Mouse (Mus musculus): Measurements from ENCODE around the gene Mdm2. TPM values are rescaled to one million over a fixed set of nuclear protein-coding genes. Genes with fewer than 3 reads are reported as not detected.
A peak's percentile ranks its signal among the peaks of the same experiment; 100 is the strongest.
"Not testable (repeated sequence)": the region's sequence is repeated elsewhere in the genome, so short reads cannot be mapped to it uniquely, and the experiment has no call there.

The Mdm2 gene
- polyA plus RNA-seq, 1 experiment from 2014 or later: 38.2 TPM

DNA sequence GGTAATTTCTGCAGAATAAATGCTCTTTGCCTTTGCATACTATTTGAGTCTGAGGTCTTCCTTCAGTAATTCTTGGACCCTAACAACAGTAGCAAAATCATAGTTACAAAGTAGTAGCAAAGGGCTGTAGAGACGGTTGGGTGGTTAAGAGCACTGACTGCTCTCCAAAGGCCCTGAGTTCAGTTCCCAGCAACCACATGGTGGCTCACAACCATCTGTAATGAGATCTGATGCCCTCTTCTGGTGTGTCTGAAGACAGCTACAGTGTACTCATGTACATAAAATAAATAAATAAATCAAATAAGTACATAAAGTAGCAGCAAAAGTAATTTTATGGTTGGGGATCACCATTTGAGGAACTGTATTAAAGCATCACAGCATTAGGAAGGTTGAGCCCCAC lies 5.1 kb upstream of the Mdm2 start:
- not testable (repeated sequence) for H3K4me3 ChIP-seq (replicated peaks); H3K27ac ChIP-seq; H3K36me3 ChIP-seq; H3K9ac ChIP-seq; H3K9me3 ChIP-seq; H3K27me3 ChIP-seq (replicated peaks); ATAC-seq (ENCODE audit: insufficient read depth, low FRiP score, low read depth); H3K4me2 ChIP-seq; H3K4me1 ChIP-seq
- 98% methylated on average over 1 of the region's 1 CpGs for WGBS

DNA sequence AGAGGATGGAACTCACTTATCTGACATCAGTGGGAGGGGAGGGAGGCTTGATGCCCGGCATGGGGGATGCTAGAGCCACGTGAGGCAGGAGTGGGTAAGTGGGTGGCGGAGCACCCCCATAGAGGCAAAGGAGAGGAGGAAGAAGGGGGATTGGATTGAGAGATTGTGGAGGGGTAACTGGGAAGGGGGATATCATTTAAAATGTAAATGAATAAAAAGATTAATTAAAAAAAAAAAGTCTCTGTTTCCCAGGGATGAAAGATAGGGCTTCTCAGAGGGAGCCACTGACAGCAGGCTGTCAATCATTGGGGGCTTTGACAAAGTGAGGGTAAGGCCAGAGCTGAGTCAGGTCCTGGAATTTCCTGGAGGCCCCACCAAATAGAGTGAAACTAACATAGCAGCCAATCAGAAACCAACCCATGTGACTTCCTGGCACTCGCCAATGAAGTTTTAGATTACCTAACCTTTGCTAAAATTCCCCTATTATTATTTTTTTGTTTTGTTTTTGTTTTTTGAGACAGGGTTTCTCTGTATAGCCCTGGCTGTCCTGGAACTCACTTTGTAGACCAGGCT lies 4.5 kb upstream of the Mdm2 start:
- no peaks in the 10 kb centered on the region for H3K36me3 ChIP-seq
- no peaks in the 10 kb centered on the region for H3K27me3 ChIP-seq (replicated peaks)
- no peak overlapping the region for H3K4me2 ChIP-seq
- no peak overlapping the region for H3K27ac ChIP-seq
- no peak overlapping the region for H3K9ac ChIP-seq
- 73% methylated on average over 4 of the region's 4 CpGs for WGBS
- no peak overlapping the region for H3K4me3 ChIP-seq (replicated peaks)
- no peak for ATAC-seq (ENCODE audit: insufficient read depth, low FRiP score, low read depth)
- H3K9me3 ChIP-seq: no peaks in the 10 kb centered on the region
- peaks cover 10% of the 10 kb centered on the region; the same call in 1 of the 2 replicates for H3K4me1 ChIP-seq

DNA sequence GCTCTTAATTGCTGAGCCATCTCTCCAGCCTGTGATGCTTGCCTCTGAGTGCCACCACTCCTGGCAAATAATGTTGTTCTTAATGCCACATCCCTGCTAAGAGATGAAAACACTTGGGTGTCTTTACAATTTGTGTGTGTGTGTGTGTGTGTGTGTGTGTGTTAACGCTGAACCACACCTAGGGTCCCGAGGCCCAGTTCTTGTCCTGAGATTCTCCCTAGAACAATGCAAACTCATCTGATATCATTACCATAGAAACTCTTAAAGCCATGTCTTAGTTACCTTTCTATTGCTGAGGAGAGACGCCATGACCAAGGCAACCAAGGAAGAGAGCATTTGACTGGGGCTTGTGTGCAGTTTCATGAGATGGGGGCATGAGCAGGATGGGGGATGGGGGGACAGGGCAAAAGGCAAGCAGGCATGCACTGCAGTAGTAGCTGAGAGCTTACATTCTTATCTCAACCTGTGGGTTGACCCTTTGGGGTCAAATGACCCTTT lies 3.5 kb upstream of the Mdm2 start:
- no peak overlapping the region for H3K4me3 ChIP-seq (replicated peaks)
- ATAC-seq (ENCODE audit: insufficient read depth, low FRiP score, low read depth): no peak
- no peak overlapping the region for H3K9ac ChIP-seq
- H3K27me3 ChIP-seq (replicated peaks): no peaks in the 10 kb centered on the region
- H3K9me3 ChIP-seq: no peaks in the 10 kb centered on the region
- no peaks in the 10 kb centered on the region for H3K36me3 ChIP-seq
- 84% methylated on average over 3 of the region's 3 CpGs for WGBS
- H3K4me2 ChIP-seq: no peak overlapping the region
- peaks cover 14% of the 10 kb centered on the region; the same call in 1 of the 2 replicates for H3K4me1 ChIP-seq
- no peak overlapping the region for H3K27ac ChIP-seq

DNA sequence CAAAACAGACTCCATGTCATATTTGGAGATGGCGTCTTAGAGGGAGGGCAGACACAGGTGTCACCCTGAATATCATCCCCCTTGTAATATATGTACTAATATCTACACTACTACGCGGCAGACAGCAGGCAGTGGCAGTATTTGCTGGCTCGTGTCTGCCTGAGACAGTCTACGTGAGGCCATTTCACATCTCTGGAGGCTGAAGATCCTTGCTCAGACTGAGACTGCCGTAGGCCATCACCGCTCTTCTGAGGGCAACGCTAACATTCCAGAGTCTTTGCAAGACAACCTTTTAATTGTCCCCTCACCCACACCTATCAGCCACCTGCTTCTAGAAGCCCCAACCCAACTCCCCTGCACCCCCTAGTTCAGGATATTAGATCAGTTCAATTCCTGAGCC lies 2.9 kb upstream of the Mdm2 start:
- H3K4me3 ChIP-seq (replicated peaks): no peak overlapping the region
- H3K9ac ChIP-seq: no peak overlapping the region
- H3K27me3 ChIP-seq (replicated peaks): no peaks in the 10 kb centered on the region
- peaks cover 14% of the 10 kb centered on the region; the same call in 1 of the 2 replicates for H3K4me1 ChIP-seq
- no peak overlapping the region for H3K27ac ChIP-seq
- no peak for ATAC-seq (ENCODE audit: insufficient read depth, low FRiP score, low read depth)
- H3K9me3 ChIP-seq: no peaks in the 10 kb centered on the region
- H3K4me2 ChIP-seq: no peak overlapping the region
- no peaks in the 10 kb centered on the region for H3K36me3 ChIP-seq
- 92% methylated on average over 8 of the region's 8 CpGs for WGBS

DNA sequence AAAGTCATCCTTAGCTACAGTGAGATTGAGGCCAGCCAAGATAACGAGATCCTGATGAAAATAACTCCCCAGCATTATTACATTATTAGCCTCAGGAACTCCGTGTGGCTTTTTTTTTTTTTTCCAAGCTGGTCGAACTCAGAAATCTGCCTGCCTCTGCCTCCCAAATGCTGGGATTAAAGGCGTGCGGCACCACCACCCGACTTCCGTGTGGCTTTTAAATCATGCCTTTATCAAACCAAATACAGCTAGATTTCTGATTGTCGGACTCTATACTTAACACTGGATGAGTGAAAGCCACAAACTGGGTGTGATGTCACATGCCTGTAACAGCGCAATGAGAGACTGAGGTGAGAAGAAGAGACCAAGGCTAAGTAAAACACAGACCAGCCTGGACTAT lies 2.3 kb upstream of the Mdm2 start:
- Histone ChIP-seq H3K27ac (no peak overlapping the region), H3K36me3 (no peaks in the 10 kb centered on the region), H3K4me1 (peaks cover 14% of the 10 kb centered on the region; the same call in 1 of the 2 replicates), H3K4me3 (replicated peaks) (no peak overlapping the region), H3K4me2 (no peak overlapping the region), H3K9ac (no peak overlapping the region), H3K27me3 (replicated peaks) (no peaks in the 10 kb centered on the region), H3K9me3 (no peaks in the 10 kb centered on the region)
- WGBS: 90% methylated on average over 9 of the region's 9 CpGs
- no peak for ATAC-seq (ENCODE audit: insufficient read depth, low FRiP score, low read depth)

GRCm38 (mm10) chr10:117712191-117712754 lies 1.7 kb upstream of the Mdm2 start:
- Histone ChIP-seq H3K27ac (no peak overlapping the region), H3K9ac (no peak overlapping the region), H3K9me3 (no peaks in the 10 kb centered on the region), H3K4me1 (peaks cover 11% of the 10 kb centered on the region; the same call in 1 of the 2 replicates), H3K36me3 (no peaks in the 10 kb centered on the region), H3K27me3 (replicated peaks) (no peaks in the 10 kb centered on the region), H3K4me3 (replicated peaks) (no peak overlapping the region), H3K4me2 (no peak overlapping the region)
- no peak for ATAC-seq (ENCODE audit: insufficient read depth, low FRiP score, low read depth)
- WGBS: 88% methylated on average over 9 of the region's 9 CpGs

- Histone ChIP-seq H3K9me3 (no peaks in the 10 kb centered on the region), H3K4me3 (replicated peaks) (peak overlapping the region; percentile 99; the same call in 1 of the 2 replicates), H3K4me2 (peak overlapping the region; percentile 68), H3K9ac (no peak overlapping the region; the same call in 1 of the 2 replicates), H3K27me3 (replicated peaks) (no peaks in the 10 kb centered on the region), H3K27ac (peak overlapping the region; percentile 59; the same call in 1 of the 2 replicates), H3K4me1 (peaks cover 10% of the 10 kb centered on the region; the same call in 1 of the 2 replicates), H3K36me3 (peaks cover 6% of the 10 kb centered on the region)
- ATAC-seq (ENCODE audit: insufficient read depth, low FRiP score, low read depth): no peak
- WGBS: 59% methylated on average over 5 of the region's 5 CpGs
Measured at GRCm38 (mm10) chr10:117711408-117711807, 850 bp upstream of the Mdm2 start.

- H3K4me2 ChIP-seq: peak overlapping the region; percentile 68
- H3K9me3 ChIP-seq: no peaks in the 10 kb centered on the region
- ATAC-seq (ENCODE audit: insufficient read depth, low FRiP score, low read depth): peak; percentile 76
- peak overlapping the region; percentile 99 for H3K27ac ChIP-seq
- peaks cover 12% of the 10 kb centered on the region for H3K36me3 ChIP-seq
- H3K9ac ChIP-seq: peak overlapping the region; percentile 99
- WGBS: under 1% methylated on average over 61 of the region's 71 CpGs
- no peaks in the 10 kb centered on the region for H3K27me3 ChIP-seq (replicated peaks)
- peak overlapping the region; percentile 99 for H3K4me3 ChIP-seq (replicated peaks)
- H3K4me1 ChIP-seq: peaks cover 10% of the 10 kb centered on the region; the same call in 1 of the 2 replicates
Measured at GRCm38 (mm10) chr10:117709930-117710603, 491 bp downstream of the Mdm2 start.

- ATAC-seq (ENCODE audit: insufficient read depth, low FRiP score, low read depth): no peak
- Histone ChIP-seq H3K36me3 (peaks cover 17% of the 10 kb centered on the region), H3K27me3 (replicated peaks) (no peaks in the 10 kb centered on the region), H3K4me1 (peaks cover 10% of the 10 kb centered on the region; the same call in 1 of the 2 replicates), H3K4me2 (peak overlapping the region; percentile 68), H3K4me3 (replicated peaks) (peak overlapping the region; percentile 99), H3K27ac (peak overlapping the region; percentile 99; the same call in 1 of the 2 replicates), H3K9ac (peak overlapping the region; percentile 99), H3K9me3 (no peaks in the 10 kb centered on the region)
- 36% methylated on average over 12 of the region's 12 CpGs for WGBS
Measured at GRCm38 (mm10) chr10:117709326-117709830, 1.2 kb downstream of the Mdm2 start.

DNA sequence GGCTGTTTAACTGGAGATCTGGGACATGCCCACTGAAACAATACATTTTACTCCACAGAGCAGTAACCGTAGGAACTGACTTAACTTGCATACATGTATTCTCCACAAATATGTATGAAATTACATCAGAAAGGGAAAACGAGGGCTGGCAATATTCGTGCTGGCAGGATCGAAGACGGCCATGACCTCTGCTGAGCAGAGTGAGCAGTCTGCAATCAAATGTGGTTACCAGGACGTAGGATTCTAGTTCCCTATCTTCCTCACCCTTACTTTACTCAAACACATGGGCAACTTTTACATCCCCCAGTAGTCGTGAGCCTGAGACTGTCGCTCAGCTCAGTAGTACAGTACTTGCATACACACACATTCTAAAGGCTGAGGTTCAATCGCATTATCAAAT lies 1.7 kb downstream of the Mdm2 start:
- Histone ChIP-seq H3K36me3 (peaks cover 19% of the 10 kb centered on the region), H3K9ac (no peak overlapping the region), H3K4me1 (peaks cover 10% of the 10 kb centered on the region; the same call in 1 of the 2 replicates), H3K27ac (no peak overlapping the region), H3K4me2 (peak overlapping the region; percentile 68), H3K4me3 (replicated peaks) (peak overlapping the region; percentile 99), H3K27me3 (replicated peaks) (no peaks in the 10 kb centered on the region), H3K9me3 (no peaks in the 10 kb centered on the region)
- 71% methylated on average over 9 of the region's 9 CpGs for WGBS
- no peak for ATAC-seq (ENCODE audit: insufficient read depth, low FRiP score, low read depth)

GRCm38 (mm10) chr10:117708376-117708775 lies 2.2 kb downstream of the Mdm2 start:
- peaks cover 21% of the 10 kb centered on the region for H3K36me3 ChIP-seq
- no peaks in the 10 kb centered on the region for H3K9me3 ChIP-seq
- H3K4me3 ChIP-seq (replicated peaks): no peak overlapping the region
- no peak for ATAC-seq (ENCODE audit: insufficient read depth, low FRiP score, low read depth)
- no peak overlapping the region for H3K4me2 ChIP-seq
- H3K4me1 ChIP-seq: peaks cover 10% of the 10 kb centered on the region; the same call in 1 of the 2 replicates
- H3K9ac ChIP-seq: no peak overlapping the region
- H3K27me3 ChIP-seq (replicated peaks): no peaks in the 10 kb centered on the region
- no peak overlapping the region for H3K27ac ChIP-seq
- WGBS: 87% methylated on average over 2 of the region's 2 CpGs
